Mouse (Mus musculus) limb, embryonic 10.5 days (tissue): ENCODE results near the gene Hsd11b2. TPM values are rescaled to one million over a fixed set of nuclear protein-coding genes. Genes with fewer than 3 reads are reported as not detected.

ENCODE experiments used
- DNase-seq: peaks from one replicate; pipeline ENCODE4 v3.0.0-alpha.2; 2017; ENCODE audit warnings: low spot score
- H3K27ac ChIP-seq: fragments of 300-500 bp; sonication (generic); 2 replicates; pipeline ENCODE4 v1.5.1; 2016; ENCODE audit warnings: mild to moderate bottlenecking
- H3K27me3 ChIP-seq: fragments of 300-500 bp; sonication (generic); 2 replicates; pipeline ENCODE4 v1.6.1; 2016; ENCODE audit warnings: low read depth, mild to moderate bottlenecking; ENCODE audit not compliant: poor library complexity, severe bottlenecking
- H3K36me3 ChIP-seq: fragments of 300-500 bp; sonication (generic); 2 replicates; pipeline ENCODE4 v1.6.1; 2016; ENCODE audit warnings: mild to moderate bottlenecking, moderate library complexity
- H3K4me1 ChIP-seq: fragments of 300-500 bp; sonication (generic); 2 replicates; pipeline ENCODE4 v1.6.1; 2016
- H3K4me3 ChIP-seq: fragments of 300-500 bp; sonication (generic); 2 replicates; pipeline ENCODE4 v1.5.1; 2016; ENCODE audit warnings: mild to moderate bottlenecking, moderate library complexity
- H3K9me3 ChIP-seq: fragments of 300-500 bp; sonication (generic); replicated peaks from 2 replicates; pipeline ENCODE4 v1.6.1; 2016; ENCODE audit warnings: mild to moderate bottlenecking
- WGBS: fragments of 180-500 bp; shearing (Covaris S2); methylation state at CpG from one replicate; pipeline ENCODE4 v1.1.7; 2016; 5-methylcytosine and 5-hydroxymethylcytosine counted together
- polyA plus RNA-seq: library from polyadenylated mRNA; unstranded; fragments of >200 nt; fragmentation: Nextera tagmentation; extraction: Ambion mirVana; gene quantifications from 2 replicates; pipeline ENCODE4 v1.2.1, GENCODE M21; 2016

The Hsd11b2 gene
- polyA plus RNA-seq, 1 experiment from 2014 or later: 83.2 TPM

GRCm38 (mm10) chr8:105538940-105539339, 20.4 kb downstream of the Hsd11b2 start:
- WGBS: 83% methylated on average over 4 of the region's 4 CpGs
- no peaks in the 10 kb centered on the region for H3K27me3 ChIP-seq
- no peak overlapping the region for H3K27ac ChIP-seq
- no peaks in the 10 kb centered on the region for H3K9me3 ChIP-seq
- no peak for DNase-seq
- H3K4me3 ChIP-seq: no peak overlapping the region
- H3K4me1 ChIP-seq: peaks cover 8% of the 10 kb centered on the region
- H3K36me3 ChIP-seq: peaks cover 46% of the 10 kb centered on the region

DNA sequence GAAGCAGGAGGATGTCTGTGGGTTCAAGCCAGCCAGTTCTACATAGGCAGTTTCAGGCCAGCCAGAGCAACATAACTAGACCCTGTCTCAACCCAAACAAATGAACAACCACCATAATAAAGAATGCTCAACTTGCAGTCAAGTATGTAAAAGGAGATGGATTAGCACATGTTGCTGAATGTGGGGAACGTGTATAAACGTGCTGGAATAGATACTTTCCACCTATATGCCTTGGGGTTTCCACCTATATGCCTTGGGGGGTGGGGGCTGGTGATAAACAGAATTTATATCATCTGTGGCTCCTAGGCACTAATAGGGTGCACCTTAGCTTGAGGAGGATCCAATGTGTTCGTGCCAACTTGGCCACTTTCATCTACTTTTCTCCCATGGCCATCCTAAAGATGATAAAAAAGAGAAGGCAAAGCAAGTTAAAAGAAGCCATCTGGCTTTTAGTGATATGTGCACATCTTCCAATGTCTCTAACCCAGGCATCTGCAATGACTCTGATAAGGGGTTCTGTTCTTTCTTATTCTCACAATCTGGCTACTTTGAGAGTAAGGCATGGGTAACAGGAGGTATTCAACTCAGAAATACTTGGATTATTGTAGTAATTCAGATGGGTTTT, 23.6 kb downstream of the Hsd11b2 start:
- no peak for DNase-seq
- no peak overlapping the region for H3K27ac ChIP-seq
- H3K9me3 ChIP-seq: no peaks in the 10 kb centered on the region
- peaks cover 23% of the 10 kb centered on the region for H3K4me1 ChIP-seq
- H3K4me3 ChIP-seq: no peak overlapping the region
- peaks cover 32% of the 10 kb centered on the region for H3K36me3 ChIP-seq
- no peaks in the 10 kb centered on the region for H3K27me3 ChIP-seq
- WGBS: 88% methylated on average over 3 of the region's 3 CpGs

DNA sequence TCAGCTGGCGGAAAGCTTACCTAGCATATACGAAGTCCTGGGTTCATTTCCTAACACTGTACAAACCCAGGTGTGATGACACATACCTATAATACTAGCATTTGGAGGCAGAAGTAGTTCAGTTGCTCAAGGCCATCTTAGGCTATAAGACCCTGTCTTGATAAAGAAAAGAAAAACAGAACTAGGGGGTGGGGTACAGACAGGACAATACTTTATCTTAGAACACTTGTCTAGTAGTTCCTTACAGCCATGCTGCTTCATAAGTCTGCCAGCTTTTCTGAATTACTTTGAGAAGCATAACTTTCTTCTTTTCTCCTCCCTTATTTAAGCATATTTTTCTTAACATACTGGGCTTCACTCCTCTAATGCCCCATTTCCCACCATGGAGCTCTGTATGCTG, 24.3 kb downstream of the Hsd11b2 start:
- no peaks in the 10 kb centered on the region for H3K9me3 ChIP-seq
- H3K36me3 ChIP-seq: peaks cover 25% of the 10 kb centered on the region
- H3K4me1 ChIP-seq: peaks cover 25% of the 10 kb centered on the region
- H3K4me3 ChIP-seq: no peak overlapping the region
- no peaks in the 10 kb centered on the region for H3K27me3 ChIP-seq
- 97% methylated on average over 2 of the region's 2 CpGs for WGBS
- no peak overlapping the region for H3K27ac ChIP-seq
- DNase-seq: no peak

DNA sequence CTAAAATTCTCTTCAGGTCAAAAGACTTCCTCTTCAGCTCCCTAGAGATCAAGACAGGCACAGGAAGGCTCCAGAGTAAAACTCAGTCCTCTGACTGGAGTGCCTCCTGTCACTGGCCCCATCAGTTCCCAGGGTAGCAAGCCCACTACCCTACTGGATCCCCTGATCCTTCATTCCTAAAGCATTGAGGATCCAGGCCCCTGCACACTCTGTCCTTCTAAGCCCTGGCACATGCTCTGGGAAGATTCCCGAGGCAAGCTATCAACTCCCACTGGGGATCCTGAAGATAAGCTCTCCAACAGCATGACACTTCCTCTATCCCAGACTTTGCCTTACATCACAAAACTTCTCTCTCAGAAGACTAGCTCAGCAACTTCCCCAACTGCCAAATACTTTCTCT, 25.1 kb downstream of the Hsd11b2 start:
- Histone ChIP-seq H3K4me1 (peaks cover 25% of the 10 kb centered on the region), H3K27ac (no peak overlapping the region), H3K36me3 (peaks cover 16% of the 10 kb centered on the region; the same call in 1 of the 2 replicates), H3K9me3 (no peaks in the 10 kb centered on the region), H3K4me3 (no peak overlapping the region), H3K27me3 (no peaks in the 10 kb centered on the region)
- DNase-seq: no peak
- WGBS: 69% methylated on average over 1 of the region's 1 CpGs

DNA sequence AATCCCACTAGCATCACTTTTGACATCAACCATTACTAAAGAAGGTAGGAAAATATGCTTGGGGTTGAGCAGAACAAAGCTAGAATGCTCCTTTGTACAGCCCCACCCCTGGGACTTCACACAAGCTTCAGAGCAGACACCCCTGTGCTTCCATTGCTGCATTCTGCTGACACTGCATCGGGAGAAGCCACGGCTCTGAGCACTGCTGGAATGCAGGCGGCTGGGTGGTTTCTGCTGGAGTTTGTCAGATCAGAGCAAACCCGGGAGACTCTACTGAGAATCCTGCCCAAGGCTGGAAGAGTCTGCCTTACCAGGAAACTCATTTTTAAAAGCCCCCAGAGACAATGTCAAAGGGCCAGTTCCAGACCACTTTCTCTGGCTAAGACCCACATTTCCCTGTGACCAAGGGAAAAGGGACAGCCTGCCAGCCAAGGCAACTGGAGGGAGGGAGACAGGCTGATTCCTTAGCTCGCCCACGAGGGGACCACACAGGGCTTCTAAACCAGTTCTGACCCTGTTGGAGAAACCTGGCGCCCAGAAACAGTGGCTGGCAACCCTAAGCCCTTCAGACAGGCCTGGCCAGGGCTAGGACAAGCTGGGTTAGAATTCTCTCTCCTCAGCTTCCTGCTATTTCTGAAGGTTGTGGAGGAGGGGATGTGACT, 26.1 kb downstream of the Hsd11b2 start:
- H3K4me3 ChIP-seq: no peak overlapping the region
- H3K4me1 ChIP-seq: peaks cover 25% of the 10 kb centered on the region
- no peaks in the 10 kb centered on the region for H3K9me3 ChIP-seq
- 63% methylated on average over 7 of the region's 7 CpGs for WGBS
- no peaks in the 10 kb centered on the region for H3K27me3 ChIP-seq
- peak overlapping the region; percentile 19; the same call in 1 of the 2 replicates for H3K27ac ChIP-seq
- H3K36me3 ChIP-seq: peaks cover 7% of the 10 kb centered on the region; the same call in 1 of the 2 replicates
- DNase-seq: no peak

GRCm38 (mm10) chr8:105545249-105545648, 26.7 kb downstream of the Hsd11b2 start:
- Histone ChIP-seq H3K9me3 (no peaks in the 10 kb centered on the region), H3K27ac (0 out of 2 replicates have a peak overlapping the region, but pooled peaks have one; percentile 19), H3K27me3 (no peaks in the 10 kb centered on the region), H3K4me3 (no peak overlapping the region), H3K4me1 (peaks cover 25% of the 10 kb centered on the region), H3K36me3 (peaks cover 7% of the 10 kb centered on the region; the same call in 1 of the 2 replicates)
- DNase-seq: no peak
- 90% methylated on average over 3 of the region's 3 CpGs for WGBS

DNA sequence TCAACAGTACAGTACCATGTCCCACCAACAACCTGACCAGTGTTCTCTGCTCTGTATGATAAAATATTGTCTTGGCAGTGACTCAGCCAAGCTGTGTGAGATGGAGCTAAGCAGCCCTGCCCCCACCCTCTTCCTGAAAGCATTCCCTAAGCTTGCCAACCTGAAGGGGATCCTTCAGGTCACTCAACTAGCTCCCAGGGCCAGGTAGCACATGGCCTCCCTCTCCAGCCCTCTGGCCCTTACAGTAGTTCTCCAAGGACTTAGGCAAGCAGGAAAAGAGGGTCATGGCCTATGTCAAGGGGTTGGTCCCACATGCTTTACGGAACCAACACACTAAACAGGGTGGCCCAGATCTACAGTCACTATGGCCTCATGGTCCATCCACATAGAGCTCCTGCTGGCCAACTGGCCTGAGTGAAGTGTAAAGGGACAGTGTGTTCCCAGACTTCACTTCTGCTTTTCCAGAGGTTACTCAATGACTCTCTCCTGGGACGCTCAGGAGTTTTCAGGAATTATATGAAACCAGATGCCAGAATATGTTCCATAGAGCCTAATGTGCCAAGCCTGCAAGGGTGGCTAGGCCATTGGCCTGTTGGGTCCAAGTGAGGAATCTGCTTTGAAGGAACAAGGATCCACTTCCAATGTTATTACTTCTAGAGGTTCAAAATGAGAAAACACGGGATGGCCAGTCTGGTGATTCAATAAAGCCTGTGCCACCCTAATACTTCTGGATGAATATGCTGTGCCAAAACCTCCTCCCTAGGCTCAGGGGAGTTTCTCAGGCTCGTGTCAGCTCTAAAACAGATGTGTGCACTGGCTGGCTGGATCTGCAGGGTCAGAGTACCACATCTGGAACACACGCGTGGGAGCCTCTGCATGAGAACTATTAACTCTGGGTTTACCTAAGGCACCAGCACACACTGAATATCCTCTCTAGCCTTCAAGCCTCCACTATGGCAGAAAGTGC, 28.1 kb downstream of the Hsd11b2 start:
- H3K4me1 ChIP-seq: peaks cover 25% of the 10 kb centered on the region
- WGBS: 78% methylated on average over 6 of the region's 6 CpGs
- DNase-seq: no peak
- no peak overlapping the region; the same call in 1 of the 2 replicates for H3K27ac ChIP-seq
- H3K27me3 ChIP-seq: no peaks in the 10 kb centered on the region
- peaks cover 2% of the 10 kb centered on the region; the same call in 1 of the 2 replicates for H3K36me3 ChIP-seq
- H3K9me3 ChIP-seq: no peaks in the 10 kb centered on the region
- no peak overlapping the region for H3K4me3 ChIP-seq

- DNase-seq: no peak
- no peaks in the 10 kb centered on the region for H3K36me3 ChIP-seq
- no peaks in the 10 kb centered on the region for H3K27me3 ChIP-seq
- peaks cover 20% of the 10 kb centered on the region for H3K4me1 ChIP-seq
- no peak overlapping the region for H3K4me3 ChIP-seq
- WGBS: 89% methylated on average over 1 of the region's 1 CpGs
- H3K9me3 ChIP-seq: no peaks in the 10 kb centered on the region
- no peak overlapping the region for H3K27ac ChIP-seq
Measured at GRCm38 (mm10) chr8:105549506-105549905, 31.0 kb downstream of the Hsd11b2 start.

DNA sequence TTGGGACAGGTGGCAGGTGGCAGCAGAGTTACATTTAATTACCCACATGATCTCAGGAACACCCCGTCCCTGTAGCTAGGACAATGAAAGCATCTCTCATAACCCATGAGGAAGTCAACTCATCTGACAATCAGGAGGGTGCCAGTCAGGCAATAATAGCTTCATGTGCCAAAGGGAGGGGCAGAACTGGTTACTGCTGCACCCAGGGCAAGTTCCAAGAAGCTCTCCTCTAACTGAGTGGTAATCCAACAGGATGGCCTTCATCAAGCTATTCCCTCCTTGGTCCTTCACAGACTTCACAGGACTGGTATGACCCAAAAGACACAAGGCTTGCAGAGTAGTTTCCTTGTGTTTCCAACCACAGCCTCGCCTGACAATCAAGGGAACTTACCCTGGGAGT, 31.5 kb downstream of the Hsd11b2 start:
- no peaks in the 10 kb centered on the region for H3K9me3 ChIP-seq
- WGBS: 83% methylated on average over 2 of the region's 2 CpGs
- no peaks in the 10 kb centered on the region for H3K36me3 ChIP-seq
- no peak for DNase-seq
- peaks cover 14% of the 10 kb centered on the region for H3K4me1 ChIP-seq
- H3K27me3 ChIP-seq: no peaks in the 10 kb centered on the region
- no peak overlapping the region for H3K27ac ChIP-seq
- H3K4me3 ChIP-seq: no peak overlapping the region

- H3K4me3 ChIP-seq: no peak overlapping the region
- H3K36me3 ChIP-seq: no peaks in the 10 kb centered on the region
- WGBS: 92% methylated on average over 2 of the region's 2 CpGs
- no peak for DNase-seq
- peaks cover 3% of the 10 kb centered on the region for H3K4me1 ChIP-seq
- no peak overlapping the region for H3K27ac ChIP-seq
- H3K27me3 ChIP-seq: no peaks in the 10 kb centered on the region
- no peaks in the 10 kb centered on the region for H3K9me3 ChIP-seq
Measured at GRCm38 (mm10) chr8:105552032-105552431, 33.5 kb downstream of the Hsd11b2 start.

GRCm38 (mm10) chr8:105552824-105553223, 34.3 kb downstream of the Hsd11b2 start:
- Histone ChIP-seq H3K27ac (no peak overlapping the region), H3K27me3 (no peaks in the 10 kb centered on the region), H3K36me3 (no peaks in the 10 kb centered on the region), H3K4me1 (no peaks in the 10 kb centered on the region), H3K4me3 (no peak overlapping the region), H3K9me3 (no peaks in the 10 kb centered on the region)
- 79% methylated on average over 1 of the region's 1 CpGs for WGBS
- DNase-seq: no peak

DNA sequence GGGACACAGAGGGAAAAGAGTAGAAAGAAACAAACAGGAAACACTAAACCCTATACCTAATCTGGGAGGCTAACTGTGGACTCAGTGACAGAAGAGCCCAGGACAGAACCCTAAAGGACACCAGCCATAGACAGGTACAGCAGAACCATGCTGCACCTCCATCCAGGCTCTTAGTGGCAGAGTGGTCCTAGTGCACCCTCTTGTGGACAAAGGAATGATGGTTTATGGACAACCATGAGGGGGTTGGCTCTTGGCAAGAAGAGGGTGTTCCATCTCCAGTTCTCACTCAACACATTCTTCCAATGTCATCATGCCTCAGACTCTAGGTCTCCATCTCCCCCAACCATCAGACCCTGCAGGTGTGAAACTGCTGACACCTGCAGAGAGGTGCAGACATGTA, 35.5 kb downstream of the Hsd11b2 start:
- no peak overlapping the region for H3K27ac ChIP-seq
- H3K4me1 ChIP-seq: no peaks in the 10 kb centered on the region
- no peaks in the 10 kb centered on the region for H3K36me3 ChIP-seq
- no peak overlapping the region for H3K4me3 ChIP-seq
- H3K9me3 ChIP-seq: no peaks in the 10 kb centered on the region
- no peaks in the 10 kb centered on the region for H3K27me3 ChIP-seq
- DNase-seq: peak; percentile 56

GRCm38 (mm10) chr8:105555230-105555629, 36.7 kb downstream of the Hsd11b2 start:
- DNase-seq: no peak
- H3K36me3 ChIP-seq: no peaks in the 10 kb centered on the region
- no peaks in the 10 kb centered on the region for H3K27me3 ChIP-seq
- no peak overlapping the region for H3K27ac ChIP-seq
- H3K4me3 ChIP-seq: no peak overlapping the region
- H3K9me3 ChIP-seq: no peaks in the 10 kb centered on the region
- 74% methylated on average over 3 of the region's 3 CpGs for WGBS
- H3K4me1 ChIP-seq: no peaks in the 10 kb centered on the region
